Mouse (Mus musculus): ENCODE measurements around the gene Sfxn5. TPM values are rescaled to one million over a fixed set of nuclear protein-coding genes. Genes with fewer than 3 reads are reported as not detected.
A peak's percentile ranks its signal among the peaks of the same experiment; 100 is the strongest.

Gene Sfxn5
- polyA plus RNA-seq, 2 experiments = 0.77 to 1.2 TPM

- Histone ChIP-seq H3K27me3 (ENCODE audit: control insufficient read depth, insufficient read depth, low read length) (no peaks in the 10 kb centered on the region), H3K4me2 (ENCODE audit: low read depth) (peak overlapping the region; percentile 69), H3K9me3 (ENCODE audit: control insufficient read depth, low read length) (no peaks in the 10 kb centered on the region), H3K9ac (replicated peaks) (no peak overlapping the region), H3K27ac (no peak overlapping the region), H3K4me3 (ENCODE audit: insufficient read depth in 1 of 2, low read depth in 2 of 2, low read length in 2 of 2) (peak overlapping the region; percentile 36 to 37; a peak in 2 of 4 replicates), H3K36me3 (replicated peaks; ENCODE audit: control insufficient read depth, insufficient read depth, low read depth) (no peaks in the 10 kb centered on the region), H3K4me1 (replicated peaks; ENCODE audit: control insufficient read depth in 2 of 2, insufficient read depth in 2 of 2, low read length in 1 of 2) (peaks cover 18 to 35% of the 10 kb centered on the region in 2 experiments)
- TF ChIP-seq CTCF (IDR thresholded peaks at IDR 0.05; ENCODE audit: low read depth) (peak; percentile 87), EP300 (IDR thresholded peaks at IDR 0.05; ENCODE audit: low read depth) (no peak)
- ATAC-seq (ENCODE audit: insufficient read depth) (peak; percentile 32; the same call in 1 of the 2 replicates), DNase-seq (ENCODE audit: low read depth in 3 of 3, low spot score in 3 of 3) (peak; percentile 50 to 64 (median 54))
- WGBS (ENCODE audit: insufficient replicate concordance) = 24% methylated on average over 10 of the region's 10 CpGs
These were observed 47.1 kb upstream of the Sfxn5 start for GRCm38 (mm10) chr6:85380201-85380900.

DNA sequence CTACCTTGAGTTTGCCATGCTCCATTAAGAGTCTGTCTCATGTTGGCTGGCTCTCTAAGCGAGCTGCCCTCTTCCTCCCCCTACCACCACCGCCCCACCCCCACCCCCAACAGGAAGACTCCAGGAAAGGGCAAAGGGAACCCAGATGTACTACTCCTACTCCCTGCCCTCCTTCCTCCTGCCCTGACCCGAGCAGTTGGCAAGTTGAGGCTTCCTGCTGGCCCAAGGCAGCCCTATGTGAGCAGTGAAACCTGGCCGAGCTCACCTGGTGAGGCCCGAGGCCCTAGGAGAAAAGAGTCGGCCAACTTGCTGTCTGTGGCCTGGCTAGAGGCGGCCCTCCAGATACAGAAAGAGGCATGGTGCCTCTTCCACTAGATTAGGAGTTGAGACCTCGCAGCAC, 45.4 kb upstream of the Sfxn5 start:
- Histone ChIP-seq H3K4me3 (ENCODE audit: insufficient read depth in 1 of 2, low read depth in 2 of 2, low read length in 2 of 2) (no peak overlapping the region), H3K4me1 (replicated peaks; ENCODE audit: control insufficient read depth in 2 of 2, insufficient read depth in 2 of 2, low read length in 1 of 2) (peaks cover 21 to 35% of the 10 kb centered on the region in 2 experiments), H3K27ac (no peak overlapping the region), H3K36me3 (replicated peaks; ENCODE audit: control insufficient read depth, insufficient read depth, low read depth) (no peaks in the 10 kb centered on the region), H3K27me3 (ENCODE audit: control insufficient read depth, insufficient read depth, low read length) (no peaks in the 10 kb centered on the region), H3K9ac (replicated peaks) (no peak overlapping the region), H3K9me3 (ENCODE audit: control insufficient read depth, low read length) (no peaks in the 10 kb centered on the region), H3K4me2 (ENCODE audit: low read depth) (no peak overlapping the region)
- TF ChIP-seq CTCF (IDR thresholded peaks at IDR 0.05; ENCODE audit: low read depth) (no peak), EP300 (IDR thresholded peaks at IDR 0.05; ENCODE audit: low read depth) (no peak)
- ATAC-seq (ENCODE audit: insufficient read depth) = no peak
- no peak for DNase-seq (ENCODE audit: low read depth in 3 of 3, low spot score in 3 of 3)
- WGBS (ENCODE audit: insufficient replicate concordance) = 38% methylated on average over 8 of the region's 8 CpGs

GRCm38 (mm10) chr6:85377876-85378275, 44.7 kb upstream of the Sfxn5 start:
- Histone ChIP-seq H3K4me1 (replicated peaks; ENCODE audit: control insufficient read depth in 2 of 2, insufficient read depth in 2 of 2, low read length in 1 of 2) (peaks cover 21 to 35% of the 10 kb centered on the region in 2 experiments), H3K4me2 (ENCODE audit: low read depth) (no peak overlapping the region), H3K27me3 (ENCODE audit: control insufficient read depth, insufficient read depth, low read length) (no peaks in the 10 kb centered on the region), H3K36me3 (replicated peaks; ENCODE audit: control insufficient read depth, insufficient read depth, low read depth) (no peaks in the 10 kb centered on the region), H3K9ac (replicated peaks) (no peak overlapping the region), H3K4me3 (ENCODE audit: insufficient read depth in 1 of 2, low read depth in 2 of 2, low read length in 2 of 2) (no peak overlapping the region), H3K27ac (no peak overlapping the region), H3K9me3 (ENCODE audit: control insufficient read depth, low read length) (no peaks in the 10 kb centered on the region)
- ATAC-seq (ENCODE audit: insufficient read depth) = no peak
- WGBS (ENCODE audit: insufficient replicate concordance) = 29% methylated on average over 5 of the region's 5 CpGs
- TF ChIP-seq EP300 (IDR thresholded peaks at IDR 0.05; ENCODE audit: low read depth) (no peak), CTCF (IDR thresholded peaks at IDR 0.05; ENCODE audit: low read depth) (no peak)
- no peak for DNase-seq (ENCODE audit: low read depth in 3 of 3, low spot score in 3 of 3)

- no peak overlapping the region for H3K9ac ChIP-seq (replicated peaks)
- no peak overlapping the region for H3K4me3 ChIP-seq (ENCODE audit: insufficient read depth in 1 of 2, low read depth in 2 of 2, low read length in 2 of 2)
- H3K9me3 ChIP-seq (ENCODE audit: control insufficient read depth, low read length) = no peaks in the 10 kb centered on the region
- H3K27ac ChIP-seq = no peak overlapping the region
- no peaks in the 10 kb centered on the region for H3K36me3 ChIP-seq (replicated peaks; ENCODE audit: control insufficient read depth, insufficient read depth, low read depth)
- H3K4me2 ChIP-seq (ENCODE audit: low read depth) = peak overlapping the region; percentile 31; the same call in 1 of the 2 replicates
- 36% methylated on average over 4 of the region's 4 CpGs for WGBS (ENCODE audit: insufficient replicate concordance)
- no peak for DNase-seq (ENCODE audit: low read depth in 3 of 3, low spot score in 3 of 3)
- H3K4me1 ChIP-seq (replicated peaks; ENCODE audit: control insufficient read depth in 2 of 2, insufficient read depth in 2 of 2, low read length in 1 of 2) = peaks cover 21 to 35% of the 10 kb centered on the region in 2 experiments
- TF ChIP-seq EP300 (IDR thresholded peaks at IDR 0.05; ENCODE audit: low read depth) (peak; percentile 46; the same call in 1 of the 2 replicates), CTCF (IDR thresholded peaks at IDR 0.05; ENCODE audit: low read depth) (no peak)
- ATAC-seq (ENCODE audit: insufficient read depth) = no peak
- H3K27me3 ChIP-seq (ENCODE audit: control insufficient read depth, insufficient read depth, low read length) = no peaks in the 10 kb centered on the region
These were observed 44.0 kb upstream of the Sfxn5 start for GRCm38 (mm10) chr6:85377066-85377734.

- ATAC-seq (ENCODE audit: insufficient read depth) (peak; percentile 95), DNase-seq (ENCODE audit: low read depth in 3 of 3, low spot score in 3 of 3) (peak; percentile 89 to 95 (median 89))
- H3K4me3 ChIP-seq (ENCODE audit: insufficient read depth in 1 of 2, low read depth in 2 of 2, low read length in 2 of 2) = peak overlapping the region; percentile 58 to 69
- no peaks in the 10 kb centered on the region for H3K9me3 ChIP-seq (ENCODE audit: control insufficient read depth, low read length)
- H3K9ac ChIP-seq (replicated peaks) = no peak overlapping the region
- peaks cover 12 to 25% of the 10 kb centered on the region in 2 experiments for H3K4me1 ChIP-seq (replicated peaks; ENCODE audit: control insufficient read depth in 2 of 2, insufficient read depth in 2 of 2, low read length in 1 of 2)
- no peaks in the 10 kb centered on the region for H3K36me3 ChIP-seq (replicated peaks; ENCODE audit: control insufficient read depth, insufficient read depth, low read depth)
- TF ChIP-seq CTCF (IDR thresholded peaks at IDR 0.05; ENCODE audit: low read depth) = no peak
- TF ChIP-seq EP300 (IDR thresholded peaks at IDR 0.05; ENCODE audit: low read depth) = no peak
- H3K27ac ChIP-seq = no peak overlapping the region
- H3K4me2 ChIP-seq (ENCODE audit: low read depth) = peak overlapping the region; percentile 82
- under 1% methylated on average over 19 of the region's 19 CpGs for WGBS (ENCODE audit: insufficient replicate concordance)
- no peaks in the 10 kb centered on the region; the same call in 1 of the 2 replicates for H3K27me3 ChIP-seq (ENCODE audit: control insufficient read depth, insufficient read depth, low read length)
These were observed 41.5 kb upstream of the Sfxn5 start for GRCm38 (mm10) chr6:85374734-85375114.

Measured in liver, embryonic 14.5 days (tissue).